Mouse (Mus musculus) ES-Bruce4 (cell line): ENCODE data around the gene Lgals7. TPM values are rescaled to one million over a fixed set of nuclear protein-coding genes. Genes with fewer than 3 reads are reported as not detected.

Experiments
- H3K27ac ChIP-seq: 2 replicates; pipeline ENCODE4 v1.5.1; 2012; ENCODE audit warnings: low read length, inconsistent platforms; ENCODE audit not compliant: insufficient read depth
- H3K27me3 ChIP-seq: 2 replicates; pipeline ENCODE4 v1.6.1; 2012; ENCODE audit warnings: mild to moderate bottlenecking, low read length, inconsistent platforms; ENCODE audit not compliant: control insufficient read depth, poor library complexity, insufficient read depth, severe bottlenecking
- H3K36me3 ChIP-seq: 2 replicates; pipeline ENCODE4 v1.6.1; 2012; ENCODE audit warnings: inconsistent platforms, mild to moderate bottlenecking, low read length, moderate library complexity; ENCODE audit not compliant: control insufficient read depth, poor library complexity, insufficient read depth, severe bottlenecking
- H3K4me1 ChIP-seq: one replicate; pipeline ENCODE4 v1.8.1; 2011; ENCODE audit warnings: low read length; ENCODE audit not compliant: control insufficient read depth, insufficient read depth
- H3K4me3 ChIP-seq: 2 replicates; pipeline ENCODE4 v1.5.1; 2011; ENCODE audit warnings: low read depth, mild to moderate bottlenecking, low read length
- H3K9ac ChIP-seq: 2 replicates; pipeline ENCODE4 v1.6.1; 2012; ENCODE audit warnings: low read depth, mild to moderate bottlenecking, inconsistent platforms; ENCODE audit not compliant: poor library complexity, severe bottlenecking
- H3K9me3 ChIP-seq: replicated peaks from 2 replicates; pipeline ENCODE4 v1.6.1; 2012; ENCODE audit warnings: mild to moderate bottlenecking, low read length, inconsistent platforms; ENCODE audit not compliant: control insufficient read depth, poor library complexity, insufficient read depth, severe bottlenecking
- CTCF ChIP-seq: IDR thresholded peaks from one replicate; pipeline ENCODE4 v1.8.1; 2011; ENCODE audit warnings: low read depth, low read length
- EP300 ChIP-seq: IDR thresholded peaks from 2 replicates; pipeline ENCODE4 v1.6.1; 2011; ENCODE audit warnings: low read depth, low read length; ENCODE audit not compliant: insufficient read depth
- POLR2A ChIP-seq: IDR thresholded peaks from one replicate; pipeline ENCODE4 v1.8.1; 2011; ENCODE audit warnings: low read length; ENCODE audit not compliant: insufficient read depth
- polyA plus RNA-seq: library from polyadenylated mRNA; stranded (reverse); fragments of >200 nt; gene quantifications from 2 replicates; pipeline ENCODE4 v1.2.4, GENCODE M21; 2011; ENCODE audit warnings: low read depth; ENCODE audit not compliant: missing spikeins, insufficient read depth, insufficient read length

Gene Lgals7
- polyA plus RNA-seq, 1 experiment, result not detected

- H3K9me3 ChIP-seq, result no peaks in the 10 kb centered on the region
- no peaks in the 10 kb centered on the region for H3K4me1 ChIP-seq
- H3K36me3 ChIP-seq, result peaks cover 90% of the 10 kb centered on the region
- TF ChIP-seq EP300 (no peak), CTCF (no peak), POLR2A (no peak)
- H3K4me3 ChIP-seq, result no peak overlapping the region
- no peaks in the 10 kb centered on the region for H3K27me3 ChIP-seq
- no peak overlapping the region for H3K9ac ChIP-seq
- no peak overlapping the region for H3K27ac ChIP-seq
Observed at GRCm38 (mm10) chr7:28911632-28912031, 48.0 kb downstream of the Lgals7 start.

- no peaks in the 10 kb centered on the region for H3K27me3 ChIP-seq
- no peaks in the 10 kb centered on the region for H3K9me3 ChIP-seq
- peaks cover 89% of the 10 kb centered on the region for H3K36me3 ChIP-seq
- no peaks in the 10 kb centered on the region for H3K4me1 ChIP-seq
- no peak overlapping the region for H3K27ac ChIP-seq
- no peak overlapping the region for H3K4me3 ChIP-seq
- H3K9ac ChIP-seq, result no peak overlapping the region
- TF ChIP-seq CTCF (no peak), POLR2A (no peak), EP300 (no peak)
Observed at GRCm38 (mm10) chr7:28913171-28913570, 49.5 kb downstream of the Lgals7 start.

Other genes starting within 250 kb of the Lgals7 start
- gene Acp7, start 232.5 kb upstream of the Lgals7 start, polyA plus RNA-seq, result 1.4 and 1.8 TPM in 2 replicates
- 5.2 and 9.6 TPM in 2 replicates for gene Fbxo27, start 171.0 kb upstream of the Lgals7 start, polyA plus RNA-seq
- 6.7 and 7.0 TPM in 2 replicates for gene Fbxo17, start 147.0 kb upstream of the Lgals7 start, polyA plus RNA-seq
- gene Mrps12, start 122.0 kb upstream of the Lgals7 start, polyA plus RNA-seq, result 53.5 and 60.9 TPM in 2 replicates
- gene Sars2, start 121.9 kb upstream of the Lgals7 start, polyA plus RNA-seq, result 22.4 and 22.5 TPM in 2 replicates
- gene Ccer2, start 107.7 kb upstream of the Lgals7 start, polyA plus RNA-seq, result not detected in 2 replicates
- gene Sirt2, start 97.1 kb upstream of the Lgals7 start, polyA plus RNA-seq, result 28.1 and 30.5 TPM in 2 replicates
- gene Nfkbib, start 96.3 kb upstream of the Lgals7 start, polyA plus RNA-seq, result 23.8 and 27.9 TPM in 2 replicates
- 24.6 and 28.0 TPM in 2 replicates for gene Rinl, start 74.9 kb upstream of the Lgals7 start, polyA plus RNA-seq
- gene Hnrnpl, start 55.3 kb upstream of the Lgals7 start, polyA plus RNA-seq, result 633 and 662 TPM in 2 replicates
- 41.3 and 53.0 TPM in 2 replicates for gene Ech1, start 38.6 kb upstream of the Lgals7 start, polyA plus RNA-seq
- gene Lgals4, start 30.0 kb upstream of the Lgals7 start, polyA plus RNA-seq, result 1.9 and 2.4 TPM in 2 replicates
- 0.21 and 0.33 TPM in 2 replicates for gene Capn12, start 17.6 kb downstream of the Lgals7 start, polyA plus RNA-seq
- 318 and 324 TPM in 2 replicates for gene Actn4, start 98.5 kb downstream of the Lgals7 start, polyA plus RNA-seq
- gene Eif3k, start 118.0 kb downstream of the Lgals7 start, polyA plus RNA-seq, result 409 and 413 TPM in 2 replicates
- 33.2 and 36.3 TPM in 2 replicates for gene Map4k1, start 118.2 kb downstream of the Lgals7 start, polyA plus RNA-seq